Mouse (Mus musculus) MEL (cell line): ENCODE results near the gene Mdc1.
A peak's percentile ranks its signal among the peaks of the same experiment; 100 is the strongest.

Source experiments
- CTCF ChIP-seq, 3 experiments: IDR thresholded peaks in 2 of 3; conservative IDR thresholded peaks in 1 of 3; 2 replicates each; pipeline ENCODE4 v1.5.1; 2011 to 2012; ENCODE audit warnings: low read length in 3 of 3, low read depth in 2 of 3, mild to moderate bottlenecking in 2 of 3, improper control_type of control experiment in 1 of 3, inconsistent platforms in 1 of 3, mixed read lengths in 1 of 3, moderate library complexity in 1 of 3; ENCODE audit not compliant: control insufficient read depth in 1 of 3, insufficient read depth in 1 of 3, poor library complexity in 1 of 3, severe bottlenecking in 1 of 3
- ELF1 ChIP-seq: IDR thresholded peaks from 2 replicates; pipeline ENCODE4 v1.6.1; 2014; ENCODE audit warnings: low read depth, mild to moderate bottlenecking, inconsistent platforms, low read length, improper control_type of control experiment, moderate library complexity
- POLR2A ChIP-seq, 2 experiments: IDR thresholded peaks; 2 replicates each; pipeline ENCODE4 v1.6.1; 2011 to 2012; ENCODE audit warnings: low read length in 2 of 2, mild to moderate bottlenecking in 2 of 2, control low read depth in 1 of 2, improper control_type of control experiment in 1 of 2, low read depth in 1 of 2, moderate library complexity in 1 of 2; ENCODE audit not compliant: control insufficient read depth in 1 of 2, insufficient read depth in 1 of 2, poor library complexity in 1 of 2
- POLR2AphosphoS5 ChIP-seq: IDR thresholded peaks from 2 replicates; pipeline ENCODE4 v1.6.1; 2012; ENCODE audit warnings: low read depth, borderline replicate concordance, mild to moderate bottlenecking, inconsistent platforms, low read length, moderate library complexity, mixed read lengths
- TBP ChIP-seq: IDR thresholded peaks from 2 replicates; pipeline ENCODE4 v1.8.0; 2011; ENCODE audit warnings: low read depth, low read length, improper control_type of control experiment

DNA sequence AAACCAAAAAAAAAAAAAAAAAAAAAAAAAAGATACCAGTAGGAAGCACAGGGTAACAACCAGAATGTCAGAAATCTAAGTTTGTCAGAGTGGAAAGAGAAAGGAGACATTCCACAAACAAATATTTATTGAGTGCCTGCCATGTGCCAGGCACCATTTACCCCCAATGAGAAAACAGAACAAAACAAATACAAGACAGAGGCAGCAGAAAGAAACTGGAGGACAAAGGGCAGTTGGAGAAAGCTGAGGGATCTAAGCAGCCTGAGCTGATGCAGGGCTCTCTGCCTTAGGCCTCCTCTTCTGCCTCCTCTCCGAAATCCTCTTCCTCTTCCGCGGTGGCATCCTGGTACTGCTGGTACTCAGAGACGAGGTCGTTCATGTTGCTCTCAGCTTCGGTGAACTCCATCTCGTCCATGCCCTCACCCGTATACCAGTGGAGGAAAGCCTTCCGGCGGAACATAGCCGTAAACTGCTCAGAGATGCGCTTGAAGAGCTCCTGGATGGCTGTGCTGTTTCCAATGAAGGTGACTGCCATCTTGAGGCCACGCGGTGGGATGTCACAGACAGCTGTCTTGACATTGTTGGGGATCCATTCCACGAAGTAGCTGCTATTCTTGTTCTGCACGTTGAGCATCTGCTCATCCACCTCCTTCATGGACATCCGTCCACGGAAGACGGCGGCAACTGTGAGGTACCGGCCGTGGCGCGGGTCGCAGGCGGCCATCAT is 6.5 kb upstream of the Mdc1 start:
- TF ChIP-seq ELF1 (no peak), CTCF (IDR thresholded peaks at IDR 0.05 in 2 of 3, conservative IDR thresholded peaks at IDR 0.05 in 1 of 3; ENCODE audit: control insufficient read depth in 1 of 3, insufficient read depth in 1 of 3, low read depth in 2 of 3, low read length in 3 of 3, poor library complexity in 1 of 3, severe bottlenecking in 1 of 3) (peak in 1 of 3 experiments; percentile 11; a peak in 1 of 6 replicates), TBP (no peak), POLR2A (IDR thresholded peaks at IDR 0.05; ENCODE audit: control insufficient read depth in 1 of 2, insufficient read depth in 1 of 2, low read depth in 1 of 2, low read length in 2 of 2, poor library complexity in 1 of 2) (no peak; a peak in 1 of 4 replicates), POLR2AphosphoS5 (no peak; the same call in 1 of the 2 replicates)
